Mouse (Mus musculus): ENCODE measurements around the gene Tnf.

Tnf gene

DNA sequence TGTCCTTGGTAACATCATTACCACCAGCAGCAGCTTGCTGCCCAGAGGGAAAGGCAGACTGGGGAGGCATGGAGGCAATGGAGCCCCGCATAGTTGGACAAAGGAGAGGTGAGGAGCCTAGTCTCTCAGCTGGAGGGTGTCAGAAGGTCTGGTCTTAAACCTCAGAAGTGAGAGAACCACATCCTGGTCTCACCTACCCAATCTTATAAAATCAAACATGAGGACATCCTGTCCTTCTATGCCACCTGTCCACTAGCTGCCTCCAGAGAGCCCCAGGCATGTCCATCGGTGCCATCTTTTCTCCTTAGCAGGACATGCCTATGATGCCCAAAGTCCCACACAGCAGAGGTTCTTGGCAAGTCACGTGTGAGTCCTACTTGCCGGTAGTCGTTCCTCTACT is 21.7 kb downstream of the Tnf start:
- CTCF ChIA-PET = interaction anchor here (1.2 kb wide), 1 partner anchor 17 kb away, joined by 3 read pairs; no protein-coding TSS in a partner anchor

DNA sequence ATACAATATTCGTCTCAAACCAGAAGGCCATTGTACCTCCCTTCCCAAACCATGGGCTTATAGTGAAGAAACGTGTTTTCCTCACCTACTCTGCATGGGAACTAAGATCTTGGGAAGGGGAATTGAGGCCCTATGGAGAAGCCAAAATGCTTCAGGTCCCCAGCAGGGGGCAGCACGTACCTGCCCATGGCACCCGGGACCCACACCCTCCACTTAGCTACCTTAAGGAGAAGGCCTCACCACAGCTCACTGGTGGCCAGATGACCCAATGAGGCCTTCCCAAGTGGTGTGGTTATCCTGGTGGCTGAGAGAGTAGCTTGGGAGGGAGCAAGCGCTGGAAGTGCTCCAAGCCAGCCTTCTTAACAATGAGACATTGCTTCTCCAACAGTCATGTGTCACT is 23.3 kb downstream of the Tnf start:
- CTCF ChIA-PET = interaction anchor here (0.5 to 1.5 kb wide), 6 partner anchors 8 to 54 kb away, joined by 3 to 5 read pairs (median 3); partner anchors contain the start of genes Atp6v1g2 and Ltb

- CTCF ChIA-PET = interaction anchor here (0.6 kb wide), 1 partner anchor 89 kb away, joined by 12 read pairs; no protein-coding TSS in a partner anchor
Observed at GRCm38 (mm10) chr17:35175968-35176367, 25.8 kb downstream of the Tnf start, which contains the start of gene Aif1. Gene Aif1, minus strand, starts transcription at chr17:35176068.

DNA sequence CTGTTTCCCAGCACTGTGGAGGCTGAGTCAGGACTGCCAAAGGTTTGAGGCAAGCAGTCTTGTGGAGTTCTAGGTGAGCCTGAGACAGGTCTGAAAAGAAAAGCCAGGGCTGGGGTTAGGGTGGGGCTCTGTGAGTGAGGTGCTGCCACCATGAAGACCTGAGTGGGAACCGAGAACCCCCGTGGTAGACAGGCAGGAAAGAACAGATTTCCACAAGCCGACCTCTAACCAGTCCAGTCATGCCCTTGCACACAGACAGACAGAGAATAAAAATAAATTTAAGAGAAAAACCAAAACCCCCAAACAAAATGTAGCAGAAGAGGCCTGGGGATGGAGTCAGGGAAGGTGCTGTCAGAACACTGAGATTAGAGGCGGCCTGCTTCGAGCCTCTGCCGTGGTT is 26.4 kb downstream of the Tnf start:
- CTCF ChIA-PET = no interaction called here

GRCm38 (mm10) chr17:35174201-35174977 is 27.4 kb downstream of the Tnf start:
- CTCF ChIA-PET = interaction anchor here (0.6 to 1.8 kb wide), 3 partner anchors 56 to 802 kb away, joined by 3 to 7 read pairs (median 4); no protein-coding TSS in a partner anchor

DNA sequence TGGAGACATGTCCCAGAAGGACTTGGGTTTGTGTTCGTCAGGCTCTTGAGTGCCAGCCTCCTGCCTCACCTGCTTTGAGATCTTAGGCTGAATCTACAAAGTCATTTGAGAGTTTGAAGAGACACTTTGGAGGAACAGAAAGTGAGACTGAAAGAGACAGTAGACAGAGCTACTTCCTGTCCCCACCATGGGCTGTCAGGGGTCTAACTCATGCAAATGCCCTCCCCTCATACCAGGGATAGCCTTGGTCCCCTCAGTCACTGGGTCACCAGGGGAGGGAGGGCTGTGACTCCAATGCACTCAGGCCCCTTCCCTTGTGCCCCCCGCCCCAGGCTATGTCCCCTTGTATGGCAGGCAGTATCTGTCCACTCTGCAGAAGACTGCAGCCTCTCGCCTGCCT is 28.5 kb downstream of the Tnf start:
- CTCF ChIA-PET = interaction anchor here (1.8 kb wide), 1 partner anchor 59 kb away, joined by 4 read pairs; no protein-coding TSS in a partner anchor

DNA sequence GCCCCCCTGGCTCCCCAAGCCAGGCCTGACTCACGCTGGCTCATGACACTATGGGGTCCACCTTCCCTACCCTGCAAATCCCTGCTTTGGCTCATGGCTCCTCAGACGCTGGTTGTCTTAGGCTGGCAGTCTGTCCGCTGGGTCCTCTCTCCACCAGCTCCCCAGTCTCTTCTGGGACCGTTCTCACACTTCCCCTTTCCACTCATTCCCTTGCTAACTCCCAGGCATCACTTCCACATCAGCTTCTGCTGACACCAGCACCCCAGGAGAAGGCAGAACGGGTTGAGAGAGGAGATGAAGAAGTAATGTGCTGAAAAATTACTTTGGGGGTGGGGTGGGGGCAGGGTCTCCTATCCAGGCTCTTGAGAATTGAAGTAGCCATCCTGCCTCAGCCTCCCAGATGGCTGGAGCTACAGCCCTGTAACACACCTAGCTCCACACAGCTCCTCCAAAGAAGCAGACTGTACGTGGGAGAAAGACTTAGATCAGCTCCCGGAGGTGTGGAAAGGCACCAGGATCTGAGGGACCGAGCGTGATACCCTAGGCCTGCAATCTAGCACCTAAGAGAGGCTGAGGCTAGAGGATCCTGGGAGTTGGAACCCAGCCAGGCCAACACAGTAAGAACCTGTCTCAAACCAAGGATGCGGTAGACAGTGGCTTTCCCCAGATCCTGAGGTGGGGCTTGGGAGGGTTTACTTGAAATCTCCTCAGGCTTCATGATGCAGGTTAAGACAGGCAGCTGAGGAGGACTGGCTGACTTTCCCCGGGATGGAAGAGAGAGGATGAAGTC is 29.2 kb downstream of the Tnf start:
- CTCF ChIA-PET = interaction anchor here (0.6 to 1.1 kb wide), 7 partner anchors 23 to 87 kb away, joined by 3 to 21 read pairs (median 3); no protein-coding TSS in a partner anchor

GRCm38 (mm10) chr17:35168541-35169207 is 33.1 kb downstream of the Tnf start:
- CTCF ChIA-PET = interaction anchor here (0.6 to 1.9 kb wide), 10 partner anchors 10 to 131 kb away, joined by 3 to 12 read pairs (median 4); partner anchors contain the start of gene Atp6v1g2

DNA sequence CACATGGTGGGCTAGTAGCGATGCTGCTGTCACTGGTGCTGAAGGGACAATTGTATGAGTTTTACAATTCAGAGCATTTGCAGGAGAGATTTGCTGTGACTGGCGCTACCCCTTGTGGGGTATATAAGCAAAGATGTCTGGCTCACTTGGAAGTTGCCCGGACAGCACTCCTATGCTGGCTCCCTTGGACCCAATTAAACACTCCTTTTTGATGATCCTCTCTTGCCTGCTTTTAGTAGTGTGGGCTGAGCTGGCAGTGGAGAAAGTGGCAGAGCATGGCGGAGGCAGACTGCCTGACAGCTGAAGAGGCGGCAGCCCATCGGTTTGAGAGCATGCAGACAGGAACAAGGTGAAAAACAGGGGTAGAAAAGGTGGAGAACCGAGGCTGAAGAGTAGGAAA is 34.0 kb downstream of the Tnf start:
- CTCF ChIA-PET = interaction anchor here (1.1 to 1.9 kb wide), 4 partner anchors 21 to 78 kb away, joined by 3 to 12 read pairs (median 5); partner anchors contain the start of gene Atp6v1g2

- CTCF ChIA-PET = interaction anchor here (0.6 to 1.6 kb wide), 5 partner anchors 23 to 970 kb away, joined by 3 to 8 read pairs (median 4); no protein-coding TSS in a partner anchor
Observed at GRCm38 (mm10) chr17:35166352-35167035, 35.3 kb downstream of the Tnf start.

DNA sequence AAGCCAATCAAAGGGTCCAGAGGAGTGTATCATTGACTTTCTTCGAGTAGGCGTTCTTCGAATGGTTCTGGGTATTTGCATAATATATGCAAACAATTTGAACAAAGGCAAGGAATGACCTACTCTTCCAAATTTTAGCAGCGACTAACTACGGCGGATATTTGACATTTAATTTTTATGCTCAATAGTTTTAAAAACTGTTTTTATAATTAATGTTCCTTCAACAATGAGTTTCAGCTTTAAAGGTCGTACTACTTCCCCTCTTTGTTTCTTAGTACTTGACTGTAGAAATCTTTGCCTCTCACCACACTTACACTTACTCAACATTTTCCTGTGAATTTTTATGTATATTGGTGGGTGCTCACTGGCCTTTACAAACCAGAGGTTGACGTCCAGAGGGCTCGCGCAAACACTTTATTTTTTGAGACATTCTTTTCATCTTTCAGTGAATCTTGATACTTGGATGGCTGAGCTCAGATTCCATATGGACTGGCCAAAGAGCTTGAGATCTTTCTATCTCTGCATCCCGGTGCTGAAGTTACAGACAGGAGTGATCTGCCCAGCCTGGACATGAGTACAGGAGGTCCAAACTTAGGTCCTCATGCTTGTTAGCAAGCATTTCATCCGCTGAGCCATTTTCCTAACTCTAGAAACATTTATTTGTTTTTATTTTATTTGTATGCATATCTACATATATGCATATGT is 36.2 kb downstream of the Tnf start:
- CTCF ChIA-PET = interaction anchor here (0.5 to 1.6 kb wide), 3 partner anchors 24 to 67 kb away, joined by 3 to 4 read pairs (median 4); no protein-coding TSS in a partner anchor

DNA sequence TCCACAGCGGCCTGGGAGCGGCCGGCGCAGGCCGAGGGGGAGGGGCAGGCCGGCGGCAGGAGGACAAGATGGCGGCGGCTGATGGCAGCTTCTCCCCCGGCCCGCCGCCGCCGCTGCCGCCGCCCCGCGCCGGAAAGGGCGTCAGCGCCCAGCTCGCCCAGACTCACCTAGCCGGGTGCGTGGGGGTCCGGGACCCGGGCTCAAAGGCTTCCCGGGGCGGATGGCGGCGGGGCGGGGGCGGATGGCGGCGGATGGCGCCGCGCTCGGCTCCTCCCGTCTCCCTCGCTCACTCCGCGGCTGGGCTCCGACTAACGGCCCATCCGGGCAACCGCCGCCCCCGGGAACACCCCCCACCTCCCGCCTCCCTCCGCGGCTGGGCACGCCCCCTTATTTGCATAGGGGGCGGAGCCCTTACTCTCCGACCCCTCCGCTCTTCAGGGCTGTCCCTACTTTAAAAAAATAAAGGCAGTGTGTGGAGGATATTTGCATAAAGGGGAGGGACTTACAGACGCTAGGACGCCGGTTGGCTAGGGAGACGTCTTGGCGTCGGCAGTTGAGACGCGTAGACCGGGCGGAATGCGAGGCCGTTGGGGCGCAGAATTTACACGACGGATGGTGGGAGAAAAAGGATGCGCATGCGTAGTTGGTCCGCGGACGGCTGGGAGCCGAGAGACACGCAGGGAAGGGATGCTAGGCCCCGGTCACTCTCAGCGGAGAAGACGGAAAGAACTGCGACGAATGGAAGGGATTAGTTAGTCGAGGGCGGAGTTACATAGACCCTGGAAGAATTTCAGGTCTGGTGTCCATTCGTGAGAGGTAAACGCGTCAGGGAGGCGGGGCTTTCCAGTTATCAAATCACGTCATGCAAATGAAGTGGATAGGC is 37.0 kb downstream of the Tnf start, which contains the start of gene Prrc2a:
Prrc2a (minus strand) TSS at position 330 of the 883 bp plus-strand sequence.
- CTCF ChIA-PET = interaction anchor here (0.8 kb wide), 1 partner anchor 58 kb away, joined by 3 read pairs; no protein-coding TSS in a partner anchor

DNA sequence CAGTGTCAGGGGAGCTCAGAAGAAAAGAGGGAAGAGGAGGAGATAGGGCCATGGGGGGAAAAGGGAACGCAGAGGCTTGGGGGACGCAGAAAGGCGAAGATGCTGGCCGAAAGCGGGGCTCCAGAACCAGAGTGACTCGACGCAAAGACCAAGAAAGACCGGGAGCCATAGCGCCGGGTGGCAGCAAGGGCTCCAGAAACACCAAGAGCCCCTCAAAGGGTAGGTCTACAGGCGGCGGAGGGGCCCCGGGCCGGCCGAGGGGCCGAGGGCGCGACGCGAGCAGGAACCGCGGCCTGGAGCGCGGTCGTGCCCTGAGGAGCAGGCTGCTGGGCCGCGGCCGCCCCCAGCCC is 37.6 kb downstream of the Tnf start:
- CTCF ChIA-PET = interaction anchor here (0.8 kb wide), 1 partner anchor 58 kb away, joined by 3 read pairs; no protein-coding TSS in a partner anchor

DNA sequence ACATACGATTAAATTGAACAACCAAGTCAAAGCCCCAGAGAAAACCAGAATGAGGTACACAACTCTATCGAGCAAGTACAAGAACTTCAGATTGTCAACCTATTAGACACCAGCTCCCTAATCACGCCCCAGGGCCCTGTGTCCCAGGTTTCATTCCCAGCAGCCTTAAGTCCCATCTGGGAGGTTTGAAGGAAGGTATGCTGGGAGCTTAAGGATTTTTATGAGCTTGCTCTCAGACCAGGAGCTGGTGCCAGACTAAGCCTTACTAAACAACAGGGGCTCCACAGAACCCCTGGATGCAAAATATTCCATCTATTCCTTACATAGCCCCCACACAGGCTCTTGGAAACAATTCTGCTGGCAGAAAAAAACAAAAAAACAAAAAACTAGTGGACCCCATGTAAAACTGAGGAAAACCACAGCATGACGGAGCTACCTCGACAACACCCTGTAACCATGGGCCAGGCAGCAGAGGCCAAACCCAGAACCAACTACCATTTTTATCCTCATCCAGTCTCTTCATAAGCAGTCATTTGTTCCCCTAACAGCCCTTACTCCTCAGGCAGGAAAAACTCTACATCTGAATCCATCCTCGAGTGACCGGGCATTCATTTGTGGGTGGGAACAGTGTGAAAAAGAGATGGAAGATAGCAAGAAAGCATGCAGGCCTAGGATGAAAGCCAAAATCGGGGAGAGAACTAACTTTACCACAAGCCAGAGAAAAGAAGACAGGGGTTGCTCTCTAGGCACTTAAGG is 38.3 kb downstream of the Tnf start:
- CTCF ChIA-PET = interaction anchor here (0.8 kb wide), 1 partner anchor 57 kb away, joined by 3 read pairs; no protein-coding TSS in a partner anchor

- CTCF ChIA-PET = no interaction called here
Observed at GRCm38 (mm10) chr17:35162730-35163129, 39.1 kb downstream of the Tnf start.

- CTCF ChIA-PET = no interaction called here
Observed at GRCm38 (mm10) chr17:35162121-35162520, 39.7 kb downstream of the Tnf start.

DNA sequence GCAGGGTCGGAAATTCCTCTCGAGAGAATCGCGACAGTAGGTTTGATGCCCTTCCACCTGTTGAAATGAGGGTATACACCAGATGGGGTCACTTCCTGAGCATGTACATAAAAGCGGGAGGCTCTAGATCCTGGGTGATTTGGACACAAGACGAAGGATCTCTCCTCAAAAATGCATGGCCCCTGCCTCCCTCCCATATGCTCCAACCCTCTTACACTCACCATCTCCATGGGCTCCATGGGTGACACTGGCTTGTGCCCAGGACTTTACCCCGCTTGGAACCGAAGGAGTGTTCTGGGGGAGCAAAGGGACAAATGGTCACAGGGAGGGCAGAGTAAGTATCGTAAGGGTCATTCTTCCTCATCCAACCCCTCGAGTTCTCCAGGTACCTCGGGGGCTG is 40.4 kb downstream of the Tnf start:
- CTCF ChIA-PET = no interaction called here

GRCm38 (mm10) chr17:35159638-35160037 is 42.2 kb downstream of the Tnf start:
- CTCF ChIA-PET = interaction anchor here (0.6 kb wide), 1 partner anchor 54 kb away, joined by 3 read pairs; no protein-coding TSS in a partner anchor
